Mouse (Mus musculus): ENCODE measurements around the gene Ptprm. TPM values are rescaled to one million over a fixed set of nuclear protein-coding genes. Genes with fewer than 3 reads are reported as not detected.

The Ptprm gene
- polyA plus RNA-seq, 1 experiment from 2014 or later, result 12.9 TPM

DNA sequence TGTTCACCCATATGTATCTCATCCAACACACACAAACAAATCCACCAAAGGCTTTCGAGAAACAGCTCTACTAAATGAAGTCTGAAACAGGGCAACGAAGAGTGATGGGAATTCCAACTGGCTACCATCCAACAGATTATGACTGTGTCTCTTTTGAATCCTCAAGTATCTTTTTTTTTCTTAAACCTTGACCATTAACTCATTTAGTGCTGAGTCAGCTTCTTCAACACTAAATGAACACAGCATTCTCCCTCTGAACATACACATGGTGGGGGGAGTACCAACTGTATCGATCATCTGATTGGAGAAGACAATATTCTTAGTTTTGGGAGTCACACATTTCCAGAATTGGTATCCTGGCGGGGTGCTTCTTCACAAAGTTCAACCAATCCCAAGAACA, 52.2 kb downstream of the Ptprm start:
- ATAC-seq (ENCODE audit: low read depth), result no peak
- Histone ChIP-seq H3K4me3 (no peak overlapping the region), H3K9ac (no peak overlapping the region), H3K36me3 (no peaks in the 10 kb centered on the region), H3K27ac (replicated peaks) (no peak overlapping the region), H3K9me3 (no peaks in the 10 kb centered on the region), H3K4me1 (replicated peaks) (peaks cover 23% of the 10 kb centered on the region), H3K27me3 (no peaks in the 10 kb centered on the region), H3K4me2 (no peak overlapping the region)
- 92% methylated on average over 4 of the region's 4 CpGs for WGBS

DNA sequence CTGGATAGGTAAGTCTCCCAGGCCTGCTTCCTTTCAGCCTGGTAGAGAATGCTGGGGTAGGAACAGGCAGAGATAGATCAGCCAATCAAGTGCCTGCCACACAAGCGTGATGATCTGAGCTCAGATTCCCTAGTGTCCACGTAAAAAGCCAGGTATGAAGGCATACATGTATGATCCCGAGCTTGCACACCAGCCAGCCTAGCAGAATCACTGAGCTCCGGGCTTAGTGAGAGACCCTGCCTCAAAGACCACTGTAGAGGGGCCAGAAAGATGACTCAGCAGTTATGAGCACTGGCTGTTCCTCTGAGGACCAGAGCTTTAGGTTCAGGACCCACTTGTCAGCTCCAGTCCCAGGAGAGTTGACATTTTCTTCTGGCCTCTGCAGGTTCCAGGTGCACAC, 52.9 kb downstream of the Ptprm start:
- ATAC-seq (ENCODE audit: low read depth), result no peak
- no peak overlapping the region for H3K4me2 ChIP-seq
- no peak overlapping the region for H3K9ac ChIP-seq
- WGBS, result 95% methylated on average over 4 of the region's 4 CpGs
- H3K4me3 ChIP-seq, result no peak overlapping the region
- H3K36me3 ChIP-seq, result no peaks in the 10 kb centered on the region
- no peaks in the 10 kb centered on the region for H3K9me3 ChIP-seq
- H3K4me1 ChIP-seq (replicated peaks), result peaks cover 19% of the 10 kb centered on the region
- H3K27ac ChIP-seq (replicated peaks), result no peak overlapping the region
- no peaks in the 10 kb centered on the region for H3K27me3 ChIP-seq

- Histone ChIP-seq H3K9me3 (no peaks in the 10 kb centered on the region), H3K36me3 (no peaks in the 10 kb centered on the region), H3K4me3 (no peak overlapping the region), H3K9ac (no peak overlapping the region), H3K27me3 (no peaks in the 10 kb centered on the region), H3K27ac (replicated peaks) (no peak overlapping the region), H3K4me1 (replicated peaks) (peaks cover 13% of the 10 kb centered on the region), H3K4me2 (no peak overlapping the region)
- WGBS, result 83% methylated on average over 9 of the region's 9 CpGs
- ATAC-seq (ENCODE audit: low read depth), result no peak
These were observed 55.9 kb downstream of the Ptprm start for GRCm38 (mm10) chr17:67298269-67298798.

DNA sequence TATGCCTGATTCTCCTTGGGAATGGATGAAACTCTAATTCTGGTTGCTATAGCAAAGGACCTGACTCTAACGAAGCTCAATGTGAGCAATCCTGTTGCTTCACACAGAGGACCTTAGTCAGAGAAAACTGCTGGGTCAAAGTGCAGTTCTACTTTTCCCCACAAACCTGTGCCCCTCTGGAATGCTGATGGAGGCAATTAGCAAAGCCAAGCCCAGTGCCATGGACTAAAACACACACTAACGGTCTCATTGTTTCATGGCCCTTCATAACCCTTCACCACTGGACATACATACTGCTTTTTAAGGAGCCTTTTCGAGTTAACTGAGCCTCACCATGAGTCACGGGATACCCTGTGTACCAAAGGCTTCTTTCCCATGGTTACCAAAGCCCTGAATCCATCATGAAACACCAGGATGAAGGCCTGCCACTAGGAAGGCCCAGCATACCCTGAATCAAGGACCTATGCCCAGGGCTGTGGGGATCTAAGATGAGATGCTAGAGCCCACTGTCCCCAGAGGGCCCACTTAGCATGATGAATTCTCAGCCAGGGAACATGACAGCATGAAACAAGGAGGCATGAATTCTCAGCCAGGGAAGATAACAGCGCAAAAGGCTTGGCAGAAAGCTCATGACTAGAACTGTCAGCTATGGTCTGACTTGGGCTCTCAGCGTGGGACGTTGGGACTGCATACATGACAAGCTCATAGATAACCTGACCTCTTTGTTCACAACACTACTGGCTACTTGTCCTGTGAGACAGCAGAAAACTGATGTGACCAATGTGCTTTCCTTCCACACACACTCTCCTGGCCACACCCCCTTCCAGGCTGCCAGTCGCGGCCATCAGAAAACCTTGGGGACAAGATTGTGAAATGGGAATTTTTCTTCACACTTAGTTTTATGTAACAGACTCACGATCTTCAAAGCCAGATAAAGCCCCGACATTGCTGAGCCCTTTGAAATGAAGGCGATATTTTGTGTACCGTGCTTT, 57.4 kb downstream of the Ptprm start:
- no peaks in the 10 kb centered on the region for H3K9me3 ChIP-seq
- H3K27me3 ChIP-seq, result no peaks in the 10 kb centered on the region
- no peak overlapping the region for H3K4me2 ChIP-seq
- no peaks in the 10 kb centered on the region for H3K36me3 ChIP-seq
- ATAC-seq (ENCODE audit: low read depth), result no peak
- no peaks in the 10 kb centered on the region for H3K4me1 ChIP-seq (replicated peaks)
- WGBS, result 87% methylated on average over 13 of the region's 13 CpGs
- H3K27ac ChIP-seq (replicated peaks), result no peak overlapping the region
- no peak overlapping the region for H3K9ac ChIP-seq
- H3K4me3 ChIP-seq, result no peak overlapping the region

GRCm38 (mm10) chr17:67290662-67291240, 63.5 kb downstream of the Ptprm start:
- Histone ChIP-seq H3K4me1 (replicated peaks) (peaks cover 28% of the 10 kb centered on the region), H3K36me3 (no peaks in the 10 kb centered on the region), H3K27ac (replicated peaks) (peak overlapping the region; percentile 74), H3K4me3 (peak overlapping the region; percentile 3; the same call in 1 of the 2 replicates), H3K4me2 (peak overlapping the region; percentile 48), H3K27me3 (no peaks in the 10 kb centered on the region), H3K9ac (0 out of 2 replicates have a peak overlapping the region, but pooled peaks have one; percentile 43), H3K9me3 (no peaks in the 10 kb centered on the region)
- WGBS, result 11% methylated on average over 16 of the region's 16 CpGs
- peak; percentile 83 for ATAC-seq (ENCODE audit: low read depth)

- WGBS, result 77% methylated on average over 3 of the region's 3 CpGs
- no peak for ATAC-seq (ENCODE audit: low read depth)
These were observed 66.8 kb downstream of the Ptprm start for GRCm38 (mm10) chr17:67287501-67287900.

DNA sequence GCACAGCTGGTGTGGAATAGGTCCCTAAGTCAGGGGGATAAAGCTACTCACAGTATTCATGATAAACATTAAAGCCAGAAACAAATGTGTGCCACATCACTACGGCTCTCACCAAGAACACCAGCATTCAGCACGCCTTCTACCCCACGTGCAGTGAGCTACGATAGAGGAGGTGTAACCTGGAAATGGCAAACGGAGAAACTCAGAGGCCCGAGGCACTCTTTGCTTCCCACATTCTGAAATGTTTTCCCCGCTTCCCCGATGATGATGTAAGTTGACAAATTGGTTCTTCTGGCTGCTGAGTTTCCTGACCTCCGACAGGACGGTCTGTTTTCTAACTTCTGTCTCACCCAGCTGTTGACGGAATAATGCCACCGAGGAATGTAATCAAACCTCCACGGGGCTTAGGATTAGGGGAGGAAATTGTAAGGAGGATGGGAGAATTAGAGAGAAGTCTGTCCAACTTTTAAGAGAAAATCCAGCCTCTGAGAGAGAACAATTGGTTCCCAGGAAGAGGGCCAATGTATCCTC, 72.6 kb downstream of the Ptprm start:
- 72% methylated on average over 13 of the region's 13 CpGs for WGBS
- ATAC-seq (ENCODE audit: low read depth), result no peak
- H3K9ac ChIP-seq, result no peak overlapping the region
- no peaks in the 10 kb centered on the region for H3K36me3 ChIP-seq
- H3K4me1 ChIP-seq (replicated peaks), result 0 out of 2 replicates have a peak, but pooled peaks cover 4% of the 10 kb centered on the region
- no peak overlapping the region for H3K4me3 ChIP-seq
- H3K27me3 ChIP-seq, result no peaks in the 10 kb centered on the region
- no peak overlapping the region for H3K27ac ChIP-seq (replicated peaks)
- no peak overlapping the region for H3K4me2 ChIP-seq
- H3K9me3 ChIP-seq, result no peaks in the 10 kb centered on the region

More at GRCm38 (mm10) chr17:67287501-67287900, 66.8 kb downstream of the Ptprm start:
- Histone ChIP-seq H3K4me1 (replicated peaks) (peaks cover 28% of the 10 kb centered on the region), H3K4me2 (no peak overlapping the region), H3K27ac (replicated peaks) (no peak overlapping the region), H3K9me3 (no peaks in the 10 kb centered on the region), H3K4me3 (no peak overlapping the region), H3K27me3 (no peaks in the 10 kb centered on the region), H3K36me3 (no peaks in the 10 kb centered on the region), H3K9ac (no peak overlapping the region)

- Histone ChIP-seq H3K9ac (no peak overlapping the region), H3K4me1 (replicated peaks) (peaks cover 16% of the 10 kb centered on the region), H3K4me2 (no peak overlapping the region), H3K9me3 (no peaks in the 10 kb centered on the region), H3K27ac (replicated peaks) (no peak overlapping the region), H3K36me3 (no peaks in the 10 kb centered on the region), H3K4me3 (no peak overlapping the region), H3K27me3 (no peaks in the 10 kb centered on the region)
- ATAC-seq (ENCODE audit: low read depth), result 0 out of 2 replicates have a peak, but pooled peaks have one; percentile 51
- WGBS, result 86% methylated on average over 13 of the region's 13 CpGs
These were observed 76.9 kb downstream of the Ptprm start for GRCm38 (mm10) chr17:67277124-67277910.

DNA sequence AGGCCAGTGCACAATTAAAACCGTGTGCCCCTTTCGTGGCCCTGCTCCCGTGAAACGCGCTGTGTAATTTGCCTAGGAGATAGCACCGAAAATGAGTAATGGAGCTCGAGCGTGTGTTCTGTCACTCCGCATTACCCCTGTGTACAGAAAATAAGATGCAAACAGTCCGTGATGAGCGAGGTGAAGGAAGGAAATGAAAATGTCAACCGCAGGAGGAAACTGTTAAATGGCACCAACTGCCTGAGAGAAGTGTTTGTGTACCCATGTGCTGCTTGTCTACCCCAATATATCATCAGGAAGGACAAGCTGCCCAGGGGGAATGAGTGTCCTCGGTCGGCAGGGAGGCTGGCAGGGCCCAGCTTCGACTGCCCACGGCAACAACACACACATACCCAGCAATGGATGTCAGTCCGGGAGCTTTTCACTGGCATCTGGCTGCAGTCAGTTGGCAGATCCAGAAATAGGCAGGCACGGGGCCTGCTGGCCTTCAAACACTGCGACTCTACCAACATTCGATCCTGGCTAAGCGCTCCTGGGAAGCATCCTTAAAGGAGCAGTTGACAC, 79.6 kb downstream of the Ptprm start:
- peak overlapping the region; percentile 26; the same call in 1 of the 2 replicates for H3K9ac ChIP-seq

GRCm38 (mm10) chr17:67272928-67273327, 81.3 kb downstream of the Ptprm start:
- no peak overlapping the region for H3K27ac ChIP-seq (replicated peaks)
- H3K9ac ChIP-seq, result no peak overlapping the region
- H3K4me2 ChIP-seq, result no peak overlapping the region
- H3K27me3 ChIP-seq, result no peaks in the 10 kb centered on the region
- no peaks in the 10 kb centered on the region for H3K9me3 ChIP-seq
- H3K4me3 ChIP-seq, result no peak overlapping the region
- no peak for ATAC-seq (ENCODE audit: low read depth)
- peaks cover 12% of the 10 kb centered on the region for H3K4me1 ChIP-seq (replicated peaks)
- H3K36me3 ChIP-seq, result no peaks in the 10 kb centered on the region

More for the DNA sequence above, 79.6 kb downstream of the Ptprm start:
- Histone ChIP-seq H3K36me3 (no peaks in the 10 kb centered on the region), H3K4me2 (0 out of 2 replicates have a peak overlapping the region, but pooled peaks have one; percentile 7), H3K27me3 (no peaks in the 10 kb centered on the region), H3K4me1 (replicated peaks) (peaks cover 12% of the 10 kb centered on the region), H3K27ac (replicated peaks) (peak overlapping the region; percentile 70), H3K4me3 (no peak overlapping the region), H3K9me3 (no peaks in the 10 kb centered on the region)
- 40% methylated on average over 21 of the region's 21 CpGs for WGBS
- peak; percentile 52; the same call in 1 of the 2 replicates for ATAC-seq (ENCODE audit: low read depth)

DNA sequence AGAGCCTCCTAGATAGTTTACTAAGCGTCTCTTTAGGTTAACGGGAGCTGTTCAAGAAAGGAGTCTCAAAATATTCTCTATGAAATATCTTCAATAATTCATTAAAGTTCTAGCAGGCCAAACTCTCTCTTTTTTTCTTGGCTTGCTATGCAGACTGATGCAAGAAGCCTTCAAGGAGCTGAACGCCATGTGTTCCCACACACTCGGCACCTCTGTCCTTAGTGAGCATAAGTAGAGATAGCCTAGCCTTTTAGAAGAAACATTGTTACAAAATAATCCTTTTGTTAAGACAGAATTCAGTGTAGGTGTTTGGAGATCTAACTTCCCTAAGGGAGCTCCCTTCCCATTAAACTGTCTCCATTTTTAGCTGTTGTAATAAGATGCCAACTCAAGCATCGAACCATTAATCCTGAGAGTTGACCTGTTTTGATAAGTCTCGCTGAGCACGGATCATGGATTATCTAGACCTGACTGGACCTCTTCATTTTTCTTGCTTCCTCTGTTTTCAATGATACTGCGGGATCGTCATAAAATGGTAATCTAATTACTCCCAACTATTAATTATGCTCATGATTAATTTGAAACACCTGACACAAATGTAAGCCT, 85.7 kb downstream of the Ptprm start:
- Histone ChIP-seq H3K36me3 (no peaks in the 10 kb centered on the region), H3K4me1 (replicated peaks) (no peaks in the 10 kb centered on the region), H3K4me2 (no peak overlapping the region), H3K9ac (no peak overlapping the region), H3K4me3 (no peak overlapping the region), H3K27me3 (no peaks in the 10 kb centered on the region), H3K27ac (replicated peaks) (no peak overlapping the region), H3K9me3 (no peaks in the 10 kb centered on the region)
- 80% methylated on average over 9 of the region's 9 CpGs for WGBS
- no peak for ATAC-seq (ENCODE audit: low read depth)

Measured in neural tube, embryonic 13.5 days (tissue).